Mouse (Mus musculus) adrenal gland, adult (tissue): ENCODE measurements at regions not wholly inside any gene's neighbourhood (a gene's known extent, or its start where the extent isn't known, plus 50 kb on each side); places are given as distances from the start of the nearest gene placed in this dataset.

Source experiments
- DNase-seq, 2 experiments: peaks; one replicate each; pipeline ENCODE4 v3.0.0; 2022 to 2023; ENCODE audit warnings: low spot score in 1 of 2; ENCODE audit not compliant: inconsistent age in 2 of 2

DNA sequence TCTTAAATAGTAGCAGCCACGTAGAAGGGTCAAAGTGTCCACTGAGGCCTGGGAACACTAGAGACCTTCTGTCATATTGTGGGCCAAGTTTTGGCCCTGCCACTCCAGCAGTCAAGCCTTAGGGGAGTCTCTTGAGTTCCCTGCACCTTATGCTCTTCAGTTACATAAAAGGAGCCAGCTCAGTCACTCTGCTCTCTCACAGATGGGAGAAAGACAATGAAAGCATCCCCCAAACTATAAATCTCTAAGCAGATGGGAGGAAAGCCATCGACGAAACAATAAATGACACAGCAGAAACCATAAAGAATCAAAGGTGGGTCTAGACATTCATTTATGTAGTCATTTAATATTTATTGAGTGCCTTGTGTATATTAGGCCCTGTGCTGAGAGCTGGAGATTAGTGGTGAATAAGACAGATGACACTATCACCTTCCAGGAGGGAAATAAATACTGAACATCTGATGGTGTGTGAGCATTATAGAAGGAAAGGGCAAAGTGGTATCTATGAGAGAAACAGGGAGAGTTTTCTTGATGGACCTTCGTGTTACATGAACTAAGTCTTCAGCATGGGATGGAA lies 137.5 kb upstream of the Synpr start:
- DNase-seq, result no peak

GRCm38 (mm10) chr14:13149617-13150016 lies 135.0 kb upstream of the Synpr start:
- peak in 1 of 2 experiments; percentile 20 for DNase-seq

- DNase-seq, result no peak
Observed at GRCm38 (mm10) chr14:13151672-13152071, 132.9 kb upstream of the Synpr start.

- no peak for DNase-seq
Observed at GRCm38 (mm10) chr14:13176149-13176548, 108.4 kb upstream of the Synpr start.

- no peak for DNase-seq
Observed at GRCm38 (mm10) chr14:13177906-13178305, 106.7 kb upstream of the Synpr start.

DNA sequence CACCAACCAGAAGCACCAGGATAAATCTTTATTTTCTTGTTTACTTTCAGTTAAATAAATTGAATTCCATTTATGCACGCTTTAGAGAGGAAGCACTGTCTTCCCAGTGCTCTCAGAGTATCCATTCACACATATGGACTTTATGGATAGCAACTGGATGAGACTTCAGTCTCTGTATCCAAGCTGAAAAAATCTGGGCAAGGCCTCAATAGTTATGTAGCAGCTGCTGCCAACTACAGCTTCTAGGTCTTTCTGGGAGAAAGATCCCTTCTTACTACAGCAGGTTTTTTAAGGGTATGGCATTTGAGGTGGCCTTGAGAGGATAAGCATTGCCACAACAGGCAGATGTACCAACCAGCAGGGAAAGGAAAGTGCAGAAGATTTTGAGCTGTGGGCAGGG lies 93.8 kb upstream of the Synpr start:
- DNase-seq, result no peak

GRCm38 (mm10) chr14:13192746-13193145 lies 91.8 kb upstream of the Synpr start:
- no peak for DNase-seq

GRCm38 (mm10) chr14:13197330-13197892 lies 87.2 kb upstream of the Synpr start:
- DNase-seq, result no peak

GRCm38 (mm10) chr14:13198491-13198890 lies 86.1 kb upstream of the Synpr start:
- peak in 1 of 2 experiments; percentile 81 for DNase-seq

DNA sequence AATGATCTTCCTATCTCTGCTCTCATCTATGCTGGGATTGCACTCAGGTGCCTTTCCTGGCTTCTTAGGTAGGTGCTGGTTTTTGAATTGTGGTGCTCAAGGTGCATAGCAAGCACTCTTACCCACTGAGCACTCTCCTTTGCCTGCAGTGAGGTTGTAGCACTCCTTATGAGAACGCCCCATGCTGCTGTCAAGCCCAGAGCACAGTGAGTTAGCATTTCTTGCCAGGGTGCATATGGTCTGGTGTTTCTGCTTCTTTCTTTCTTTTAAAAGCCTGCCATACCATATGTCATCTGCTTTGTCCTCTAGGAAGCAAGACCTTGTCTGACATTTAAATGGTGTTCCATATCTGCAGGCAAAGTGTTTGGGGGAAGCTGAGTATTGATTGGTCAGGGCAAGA lies 71.9 kb upstream of the Synpr start:
- no peak for DNase-seq
